Mouse (Mus musculus) heart, adult 11 months (tissue): ENCODE data around the gene Actn4.
"Not testable (repeated sequence)": the region's sequence is repeated elsewhere in the genome, so short reads cannot be mapped to it uniquely, and the experiment has no call there.

Source experiments
- DNase-seq: peaks from one replicate; pipeline ENCODE4 v3.0.0; 2022

Actn4 gene

GRCm38 (mm10) chr7:28921722-28922465, 40.2 kb downstream of the Actn4 start:
- no peak for DNase-seq

- no peak for DNase-seq
These were observed 41.0 kb downstream of the Actn4 start for GRCm38 (mm10) chr7:28921178-28921577.

GRCm38 (mm10) chr7:28919815-28920214, 42.3 kb downstream of the Actn4 start:
- peak; percentile 99 for DNase-seq

- no peak for DNase-seq
These were observed 43.6 kb downstream of the Actn4 start for GRCm38 (mm10) chr7:28918540-28918939.

GRCm38 (mm10) chr7:28917503-28918426, 44.4 kb downstream of the Actn4 start:
- peak; percentile 98 for DNase-seq

GRCm38 (mm10) chr7:28916491-28916890, 45.6 kb downstream of the Actn4 start:
- no peak for DNase-seq

- peak; percentile 92 for DNase-seq
These were observed 49.0 kb downstream of the Actn4 start for GRCm38 (mm10) chr7:28913171-28913570.

- DNase-seq, result peak; percentile 100
These were observed 50.5 kb downstream of the Actn4 start for GRCm38 (mm10) chr7:28911632-28912031.

GRCm38 (mm10) chr7:28907195-28907594, 54.9 kb downstream of the Actn4 start:
- no peak for DNase-seq

- DNase-seq, result peak; percentile 84
These were observed 58.4 kb downstream of the Actn4 start for GRCm38 (mm10) chr7:28903778-28904177.

GRCm38 (mm10) chr7:28902809-28903208, 59.3 kb downstream of the Actn4 start:
- peak; percentile 94 for DNase-seq

GRCm38 (mm10) chr7:28902180-28902579, 60.0 kb downstream of the Actn4 start:
- no peak for DNase-seq

GRCm38 (mm10) chr7:28901311-28902125, 60.6 kb downstream of the Actn4 start:
- peak; percentile 99 for DNase-seq

- no peak for DNase-seq
These were observed 62.2 kb downstream of the Actn4 start for GRCm38 (mm10) chr7:28899972-28900371.

GRCm38 (mm10) chr7:28897661-28898060, 64.5 kb downstream of the Actn4 start:
- DNase-seq, result peak; percentile 91

GRCm38 (mm10) chr7:28894942-28895341, 67.2 kb downstream of the Actn4 start:
- peak; percentile 95 for DNase-seq

GRCm38 (mm10) chr7:28893643-28894265, 68.4 kb downstream of the Actn4 start:
- DNase-seq, result peak; percentile 94

- peak; percentile 92 for DNase-seq
These were observed 69.5 kb downstream of the Actn4 start for GRCm38 (mm10) chr7:28892601-28893000.

GRCm38 (mm10) chr7:28888701-28889161, 73.4 kb downstream of the Actn4 start:
- DNase-seq, result peak; percentile 90

GRCm38 (mm10) chr7:28886486-28886885, 75.7 kb downstream of the Actn4 start:
- DNase-seq, result peak; percentile 82

- DNase-seq, result not testable (repeated sequence)
These were observed 78.4 kb downstream of the Actn4 start for GRCm38 (mm10) chr7:28883704-28884103.

GRCm38 (mm10) chr7:28883039-28883438, 79.1 kb downstream of the Actn4 start:
- DNase-seq, result no peak
